Mouse (Mus musculus) hindbrain, embryonic 14.5 days (tissue): Measurements from ENCODE around the gene Dntt. TPM values are rescaled to one million over a fixed set of nuclear protein-coding genes. Genes with fewer than 3 reads are reported as not detected.

ENCODE experiments used
- ATAC-seq: fragments of 200-750 bp; cut with Nextera tagmentation; 2 replicates; pipeline ENCODE4 v1.8.0; 2017; ENCODE audit warnings: moderate number of reproducible peaks, mild to moderate bottlenecking, moderate TSS enrichment, moderate library complexity; ENCODE audit not compliant: low FRiP score
- DNase-seq: peaks from one replicate; pipeline ENCODE4 v3.0.0-alpha.2; 2015; ENCODE audit warnings: low spot score
- H3K27ac ChIP-seq: fragments of 300-500 bp; sonication (generic); 2 replicates; pipeline ENCODE4 v1.5.1; 2014; ENCODE audit warnings: mild to moderate bottlenecking, moderate library complexity
- H3K27me3 ChIP-seq: fragments of 300-500 bp; sonication (generic); 2 replicates; pipeline ENCODE4 v1.6.1; 2014; ENCODE audit warnings: mild to moderate bottlenecking, low read length, mixed read lengths; ENCODE audit not compliant: control insufficient read depth, insufficient read depth
- H3K36me3 ChIP-seq: fragments of 300-500 bp; sonication (generic); replicated peaks from 2 replicates; pipeline ENCODE4 v1.6.1; 2014; ENCODE audit not compliant: control insufficient read depth, insufficient read depth
- H3K4me1 ChIP-seq: fragments of 300-500 bp; sonication (generic); replicated peaks from 2 replicates; pipeline ENCODE4 v1.6.1; 2014; ENCODE audit warnings: antibody characterized with exemption, low read length, mixed read lengths; ENCODE audit not compliant: control insufficient read depth, insufficient read depth
- H3K4me2 ChIP-seq: fragments of 300-500 bp; sonication (generic); replicated peaks from 2 replicates; pipeline ENCODE4 v1.6.1; 2014; ENCODE audit warnings: mild to moderate bottlenecking, moderate library complexity
- H3K4me3 ChIP-seq: fragments of 300-500 bp; sonication (generic); replicated peaks from 2 replicates; pipeline ENCODE4 v1.5.1; 2014; ENCODE audit warnings: mild to moderate bottlenecking, low read length
- H3K9ac ChIP-seq: fragments of 300-500 bp; sonication (generic); 2 replicates; pipeline ENCODE4 v1.6.1; 2014
- H3K9me3 ChIP-seq: fragments of 300-500 bp; sonication (generic); 2 replicates; pipeline ENCODE4 v1.6.1; 2016; ENCODE audit warnings: low read length; ENCODE audit not compliant: control insufficient read depth
- WGBS: fragments of 180-500 bp; shearing (Covaris S2); extraction: QIAGEN DNeasy Blood & Tissue Kit; methylation state at CpG from one replicate; pipeline ENCODE4 v1.1.7; 2014; 5-methylcytosine and 5-hydroxymethylcytosine counted together
- polyA plus RNA-seq: library from polyadenylated mRNA; unstranded; fragments of >200 nt; fragmentation: Nextera tagmentation; extraction: Ambion mirVana; gene quantifications from 2 replicates; pipeline ENCODE4 v1.2.1, GENCODE M21; 2014

The Dntt gene
- polyA plus RNA-seq, 1 experiment from 2014 or later, result 0.13 TPM

- DNase-seq, result no peak
- no peak overlapping the region for H3K27ac ChIP-seq
- H3K9me3 ChIP-seq, result no peaks in the 10 kb centered on the region
- H3K36me3 ChIP-seq, result no peaks in the 10 kb centered on the region
- H3K4me1 ChIP-seq, result no peaks in the 10 kb centered on the region
- no peak overlapping the region for H3K9ac ChIP-seq
- no peak overlapping the region for H3K4me2 ChIP-seq
- 36% methylated on average over 6 of the region's 6 CpGs for WGBS
- no peak for ATAC-seq
- no peak overlapping the region for H3K4me3 ChIP-seq
- H3K27me3 ChIP-seq, result no peaks in the 10 kb centered on the region
Observed at GRCm38 (mm10) chr19:41007326-41007725, 21.7 kb upstream of the Dntt start.

- no peak overlapping the region for H3K4me2 ChIP-seq
- no peak overlapping the region for H3K9ac ChIP-seq
- H3K27ac ChIP-seq, result no peak overlapping the region
- no peaks in the 10 kb centered on the region for H3K9me3 ChIP-seq
- 88% methylated on average over 4 of the region's 4 CpGs for WGBS
- DNase-seq (no peak), ATAC-seq (no peak)
- H3K4me1 ChIP-seq, result no peaks in the 10 kb centered on the region
- peaks cover 3% of the 10 kb centered on the region; the same call in 1 of the 2 replicates for H3K27me3 ChIP-seq
- H3K4me3 ChIP-seq, result no peak overlapping the region
- H3K36me3 ChIP-seq, result no peaks in the 10 kb centered on the region
Observed at GRCm38 (mm10) chr19:41007733-41008132, 21.3 kb upstream of the Dntt start.

DNA sequence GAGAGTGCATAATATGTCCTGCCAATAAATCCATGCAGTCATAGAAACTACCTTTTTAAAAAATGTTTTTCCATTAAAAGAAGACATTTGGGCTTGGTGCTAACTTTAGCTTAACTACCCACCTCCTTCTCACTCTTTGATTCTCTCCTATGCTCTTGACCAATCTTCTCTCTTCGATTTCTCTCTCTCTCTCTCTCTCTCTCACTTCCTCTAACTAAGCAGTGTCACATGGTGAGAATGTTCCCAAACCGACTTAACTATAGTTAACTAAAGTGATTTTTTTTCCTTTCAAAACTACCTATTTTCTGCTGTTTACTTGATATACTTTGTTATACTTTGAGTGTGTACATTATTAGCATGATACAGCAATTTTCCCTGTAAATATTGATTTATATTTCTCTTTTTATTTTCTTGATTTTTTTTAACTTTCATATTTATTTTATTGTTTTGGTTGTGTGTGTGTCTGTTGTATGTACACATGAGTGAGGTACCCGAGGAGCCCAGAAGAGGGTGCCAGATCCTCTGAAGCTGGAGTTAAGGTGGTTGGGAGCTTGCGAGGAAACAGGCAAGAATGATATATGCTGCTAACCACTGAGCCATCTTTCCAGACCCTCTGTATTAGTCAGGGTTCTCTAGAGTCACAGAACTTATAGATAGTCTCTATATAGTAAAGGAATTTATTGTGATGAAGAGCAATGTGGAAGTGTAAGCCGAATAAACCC is 20.2 kb upstream of the Dntt start:
- Histone ChIP-seq H3K36me3 (no peaks in the 10 kb centered on the region), H3K4me2 (no peak overlapping the region), H3K9me3 (no peaks in the 10 kb centered on the region), H3K27me3 (peaks cover 7% of the 10 kb centered on the region; the same call in 1 of the 2 replicates), H3K4me3 (no peak overlapping the region), H3K9ac (no peak overlapping the region), H3K4me1 (no peaks in the 10 kb centered on the region; the same call in 1 of the 2 replicates), H3K27ac (no peak overlapping the region)
- DNase-seq, result no peak
- 94% methylated on average over 5 of the region's 5 CpGs for WGBS
- no peak for ATAC-seq

DNA sequence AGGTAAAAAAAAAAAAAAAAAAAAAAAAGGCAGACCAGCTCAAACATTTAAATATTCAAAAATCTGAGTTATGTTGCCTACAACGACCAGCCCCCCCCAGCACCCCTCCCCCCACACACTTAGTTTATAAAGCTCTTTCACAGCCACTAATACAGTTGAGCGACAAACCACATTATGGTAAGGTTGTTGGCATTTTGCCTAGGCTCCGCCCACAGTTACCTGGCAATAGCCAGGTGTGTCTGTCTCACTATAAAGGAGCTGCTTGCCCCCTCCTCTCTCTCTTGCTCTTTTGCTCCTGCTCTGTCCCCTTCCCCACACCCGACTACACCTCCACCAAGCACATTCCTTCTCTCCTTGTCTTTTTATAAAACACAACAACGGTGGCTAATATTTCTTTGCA is 17.4 kb upstream of the Dntt start:
- WGBS, result 41% methylated on average over 5 of the region's 5 CpGs
- peaks cover 7% of the 10 kb centered on the region; the same call in 1 of the 2 replicates for H3K27me3 ChIP-seq
- H3K36me3 ChIP-seq, result no peaks in the 10 kb centered on the region
- no peak for DNase-seq
- no peaks in the 10 kb centered on the region; the same call in 1 of the 2 replicates for H3K4me1 ChIP-seq
- ATAC-seq, result no peak
- H3K4me3 ChIP-seq, result no peak overlapping the region
- H3K27ac ChIP-seq, result no peak overlapping the region
- no peaks in the 10 kb centered on the region for H3K9me3 ChIP-seq
- H3K4me2 ChIP-seq, result no peak overlapping the region
- H3K9ac ChIP-seq, result no peak overlapping the region

DNA sequence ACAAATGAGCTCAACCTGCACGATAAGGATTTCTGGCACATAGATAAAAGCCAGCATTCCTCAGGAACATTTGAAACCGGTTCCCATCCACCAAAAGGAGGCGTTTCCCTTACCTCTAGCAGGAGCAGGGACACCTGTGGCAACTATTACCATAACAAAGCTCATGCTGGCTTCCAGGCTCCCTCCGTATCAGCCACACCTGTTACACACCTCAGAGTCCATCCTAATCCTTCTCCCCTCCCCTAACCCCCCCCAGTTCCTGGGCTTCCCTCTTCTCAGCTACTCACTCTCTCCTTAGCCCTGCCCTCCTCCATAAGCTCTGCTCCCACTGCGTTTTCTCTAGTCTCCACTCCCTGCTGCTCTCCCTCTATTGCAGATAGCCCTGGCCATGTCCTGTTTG is 15.5 kb upstream of the Dntt start:
- peaks cover 7% of the 10 kb centered on the region; the same call in 1 of the 2 replicates for H3K27me3 ChIP-seq
- H3K4me2 ChIP-seq, result no peak overlapping the region
- H3K9ac ChIP-seq, result no peak overlapping the region
- no peak overlapping the region for H3K4me3 ChIP-seq
- no peak overlapping the region for H3K27ac ChIP-seq
- no peaks in the 10 kb centered on the region for H3K36me3 ChIP-seq
- no peak for ATAC-seq
- DNase-seq, result no peak
- H3K9me3 ChIP-seq, result no peaks in the 10 kb centered on the region
- no peaks in the 10 kb centered on the region; the same call in 1 of the 2 replicates for H3K4me1 ChIP-seq
- 7% methylated on average over 5 of the region's 5 CpGs for WGBS

DNA sequence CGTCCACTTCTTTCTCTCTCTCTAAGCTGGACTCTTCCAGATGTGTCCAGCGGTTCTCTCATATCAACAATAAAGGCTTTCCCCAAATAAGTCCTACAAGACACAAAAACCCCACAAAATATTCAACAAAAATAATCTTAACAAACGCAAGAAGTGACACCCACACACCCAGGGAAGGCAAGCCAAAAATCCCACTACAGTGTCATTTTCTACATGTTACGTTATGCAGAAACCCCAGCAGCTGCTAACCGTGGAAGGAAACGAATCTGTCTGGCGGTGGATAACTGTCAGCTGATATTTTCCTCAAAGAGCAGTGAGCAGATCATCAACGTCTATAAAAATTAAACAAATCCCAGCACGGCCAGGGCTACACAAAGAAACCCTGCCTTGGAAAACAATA is 15.1 kb upstream of the Dntt start:
- no peak overlapping the region for H3K4me2 ChIP-seq
- ATAC-seq, result no peak
- H3K27me3 ChIP-seq, result peaks cover 7% of the 10 kb centered on the region; the same call in 1 of the 2 replicates
- no peaks in the 10 kb centered on the region for H3K9me3 ChIP-seq
- no peak overlapping the region for H3K4me3 ChIP-seq
- no peaks in the 10 kb centered on the region for H3K36me3 ChIP-seq
- no peak overlapping the region for H3K9ac ChIP-seq
- no peak for DNase-seq
- H3K4me1 ChIP-seq, result no peaks in the 10 kb centered on the region; the same call in 1 of the 2 replicates
- H3K27ac ChIP-seq, result no peak overlapping the region
- 38% methylated on average over 9 of the region's 9 CpGs for WGBS

- 16% methylated on average over 14 of the region's 14 CpGs for WGBS
- Histone ChIP-seq H3K4me1 (no peaks in the 10 kb centered on the region; the same call in 1 of the 2 replicates), H3K27me3 (peaks cover 7% of the 10 kb centered on the region; the same call in 1 of the 2 replicates), H3K9ac (no peak overlapping the region), H3K4me2 (peak overlapping the region; percentile 42), H3K27ac (no peak overlapping the region), H3K9me3 (no peaks in the 10 kb centered on the region), H3K36me3 (no peaks in the 10 kb centered on the region), H3K4me3 (no peak overlapping the region)
- ATAC-seq, result peak; percentile 65; the same call in 1 of the 2 replicates
- DNase-seq, result peak; percentile 84
Observed at GRCm38 (mm10) chr19:41015951-41016716, 12.9 kb upstream of the Dntt start.

DNA sequence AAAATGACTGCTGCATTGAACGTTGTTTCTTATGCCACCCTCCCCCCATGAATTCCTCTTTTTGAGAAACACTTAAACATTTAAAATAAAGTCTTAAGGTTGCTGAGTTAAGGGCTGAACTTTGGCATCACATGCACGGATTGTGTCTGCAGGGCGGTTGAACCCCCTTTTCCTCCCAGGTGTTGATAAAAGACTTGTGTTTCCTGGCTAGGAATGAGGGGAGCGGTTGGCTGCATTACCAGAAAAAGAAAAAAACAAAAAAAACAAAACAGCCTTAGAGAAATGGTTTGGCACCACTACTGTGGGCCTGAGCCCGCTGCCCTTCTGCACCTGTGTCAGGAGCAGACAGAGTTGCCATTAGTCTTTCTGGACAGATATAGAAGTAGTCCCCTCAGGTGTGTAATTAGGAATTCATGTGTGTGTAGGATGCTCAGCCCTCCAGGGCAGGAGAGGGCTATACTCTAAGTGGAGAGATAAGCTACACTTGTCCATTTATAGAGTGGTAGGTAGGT is 9.9 kb upstream of the Dntt start:
- Histone ChIP-seq H3K4me3 (no peak overlapping the region), H3K4me2 (no peak overlapping the region), H3K36me3 (no peaks in the 10 kb centered on the region), H3K9ac (no peak overlapping the region), H3K4me1 (no peaks in the 10 kb centered on the region; the same call in 1 of the 2 replicates), H3K27ac (no peak overlapping the region), H3K9me3 (no peaks in the 10 kb centered on the region), H3K27me3 (no peaks in the 10 kb centered on the region)
- 90% methylated on average over 5 of the region's 5 CpGs for WGBS
- DNase-seq (no peak), ATAC-seq (no peak)

GRCm38 (mm10) chr19:41020537-41020936 is 8.5 kb upstream of the Dntt start:
- H3K4me1 ChIP-seq, result no peaks in the 10 kb centered on the region
- H3K4me3 ChIP-seq, result no peak overlapping the region
- H3K4me2 ChIP-seq, result no peak overlapping the region
- ATAC-seq (no peak), DNase-seq (no peak)
- 84% methylated on average over 3 of the region's 3 CpGs for WGBS
- H3K27ac ChIP-seq, result no peak overlapping the region
- H3K27me3 ChIP-seq, result no peaks in the 10 kb centered on the region
- H3K36me3 ChIP-seq, result no peaks in the 10 kb centered on the region
- no peak overlapping the region for H3K9ac ChIP-seq
- no peaks in the 10 kb centered on the region for H3K9me3 ChIP-seq
